Mouse (Mus musculus): Measurements from ENCODE around the gene Katnal1.

Gene Katnal1

DNA sequence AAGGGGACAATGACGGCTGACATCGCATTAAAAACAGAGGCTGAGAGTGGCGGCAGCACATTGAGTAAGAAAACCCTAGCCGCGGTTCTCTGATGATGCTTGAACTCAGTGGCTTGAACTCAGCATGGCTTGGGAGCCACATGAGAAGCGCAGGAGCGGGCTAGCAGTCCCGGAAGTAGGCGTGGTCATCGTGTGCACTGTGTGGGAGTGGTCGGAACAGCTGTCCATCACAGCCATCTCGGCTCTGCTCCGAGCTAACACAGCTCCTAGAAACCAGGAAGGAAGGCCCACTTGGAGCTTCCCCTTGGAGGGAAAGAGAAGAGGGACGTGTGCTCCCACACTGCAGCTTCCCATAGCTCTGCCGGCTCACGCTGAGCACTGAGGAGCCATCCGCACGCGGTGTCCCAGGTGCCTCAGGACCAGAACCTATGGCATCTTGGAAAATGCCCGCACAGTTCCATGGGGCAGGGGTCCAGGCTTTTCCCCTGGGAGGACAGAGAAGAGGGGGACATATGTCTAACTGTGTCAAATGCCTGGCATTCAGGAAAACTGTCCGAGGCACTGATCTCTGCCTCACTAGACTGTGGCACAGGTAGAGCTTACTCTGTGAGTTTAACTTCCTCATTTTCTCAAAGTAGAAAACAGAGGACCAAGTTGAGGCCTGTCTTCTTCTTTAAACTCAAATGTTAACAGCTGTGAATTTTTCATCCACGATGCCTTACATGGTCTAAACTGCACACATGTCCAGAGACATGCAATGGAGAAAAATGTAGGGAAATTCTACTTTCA, 43.1 kb downstream of the Katnal1 start:
- DNase-seq (ENCODE audit: low read depth, low spot score) = peak; percentile 76

DNA sequence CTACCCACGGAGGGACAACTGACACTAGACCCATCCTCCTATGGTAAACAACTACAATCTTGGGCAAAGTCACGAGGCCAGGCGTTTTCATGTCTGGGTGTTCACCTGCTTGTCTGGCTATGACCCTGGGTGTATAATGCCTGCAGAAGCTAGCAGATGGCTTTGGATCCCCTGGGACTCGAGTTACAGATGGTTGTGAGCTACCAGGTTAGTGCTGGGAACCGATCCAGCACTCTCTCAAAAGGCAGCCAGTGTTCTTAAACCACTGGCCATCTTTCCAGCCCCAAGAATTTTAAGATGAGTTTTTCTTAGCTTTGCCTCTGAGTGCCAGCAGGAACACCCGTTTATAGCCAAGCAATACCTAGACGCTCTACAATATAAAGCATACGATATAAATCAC, 45.4 kb downstream of the Katnal1 start:
- DNase-seq (ENCODE audit: low read depth, low spot score) = no peak

DNA sequence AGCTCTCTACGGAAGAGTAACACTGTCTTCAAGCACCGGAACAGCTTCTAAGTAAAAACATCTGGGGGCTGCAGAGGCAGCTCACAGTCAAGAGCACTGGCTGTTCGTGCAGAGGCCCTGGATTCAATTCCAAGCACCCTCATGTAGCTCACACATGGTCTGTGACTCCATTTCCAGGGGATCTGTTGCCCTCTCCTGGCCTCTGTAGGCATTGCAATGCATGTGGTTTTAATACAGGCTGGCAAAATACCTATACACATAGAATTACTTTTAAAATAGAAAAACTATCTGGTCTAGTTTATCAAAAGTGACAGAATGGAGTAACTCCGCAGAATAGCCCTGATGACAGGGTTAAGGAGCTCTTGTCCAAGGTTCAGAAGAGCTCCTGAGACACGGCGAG, 49.9 kb downstream of the Katnal1 start:
- DNase-seq (ENCODE audit: low read depth, low spot score) = no peak

DNA sequence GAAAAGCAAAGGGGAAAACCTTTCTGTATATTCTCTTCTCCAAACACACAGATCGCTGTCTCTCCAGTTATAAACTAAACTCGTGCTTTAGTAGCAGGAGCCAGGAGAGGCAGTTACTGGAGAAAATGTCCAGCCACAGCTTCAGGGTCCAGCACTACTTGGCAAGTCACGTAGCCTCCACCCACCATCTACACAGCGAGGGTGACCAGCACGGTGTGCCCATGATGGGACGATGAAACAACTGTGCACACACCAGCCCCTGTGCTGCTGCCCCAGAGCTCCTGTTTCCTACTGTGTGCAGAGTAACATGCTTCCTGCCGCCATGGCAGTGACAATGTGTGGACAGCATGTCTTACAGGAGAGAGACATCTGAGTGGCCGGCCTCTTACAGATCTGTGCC, 56.0 kb downstream of the Katnal1 start:
- no peak for DNase-seq (ENCODE audit: low read depth, low spot score)

DNA sequence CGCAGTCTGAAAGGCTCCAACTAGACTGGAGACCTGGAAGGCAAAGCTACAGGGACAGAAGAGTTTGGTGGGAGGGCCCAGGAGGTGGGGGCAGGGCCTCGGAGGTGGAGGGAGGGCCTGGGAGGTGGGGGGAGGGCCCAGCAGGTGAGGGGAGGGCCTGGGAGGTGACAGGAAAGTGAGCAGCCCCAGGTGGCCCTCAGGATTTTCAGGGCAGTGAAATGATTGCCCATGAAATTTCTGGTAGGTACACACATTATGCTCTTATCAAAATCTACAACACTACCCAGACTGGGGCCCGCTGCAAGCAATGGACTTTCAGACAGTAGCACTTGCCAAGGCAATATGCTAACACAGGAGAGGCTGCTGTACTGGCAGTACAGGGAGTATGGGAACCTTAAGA, 59.5 kb downstream of the Katnal1 start:
- no peak for DNase-seq (ENCODE audit: low read depth, low spot score)

DNA sequence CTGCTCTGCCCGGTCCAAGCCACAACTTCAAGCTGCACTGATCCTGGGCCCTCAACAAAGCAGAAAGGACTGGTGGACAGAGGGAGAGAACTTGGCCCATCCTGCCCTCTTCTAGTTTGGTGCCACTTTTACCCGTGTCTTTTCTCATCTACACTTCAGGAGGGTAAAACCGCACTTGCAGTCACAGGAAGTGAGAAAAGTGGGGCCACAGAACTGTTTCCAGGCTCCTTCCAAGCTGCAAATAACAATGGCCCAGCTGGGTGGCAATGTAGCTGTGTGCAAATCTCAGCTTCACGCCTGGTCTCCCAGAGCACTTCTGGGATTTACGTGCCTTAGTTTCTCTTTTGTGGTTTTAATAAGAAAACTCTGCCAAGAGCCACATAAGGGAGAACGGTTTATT, 61.4 kb downstream of the Katnal1 start:
- DNase-seq (ENCODE audit: low read depth, low spot score) = no peak

DNA sequence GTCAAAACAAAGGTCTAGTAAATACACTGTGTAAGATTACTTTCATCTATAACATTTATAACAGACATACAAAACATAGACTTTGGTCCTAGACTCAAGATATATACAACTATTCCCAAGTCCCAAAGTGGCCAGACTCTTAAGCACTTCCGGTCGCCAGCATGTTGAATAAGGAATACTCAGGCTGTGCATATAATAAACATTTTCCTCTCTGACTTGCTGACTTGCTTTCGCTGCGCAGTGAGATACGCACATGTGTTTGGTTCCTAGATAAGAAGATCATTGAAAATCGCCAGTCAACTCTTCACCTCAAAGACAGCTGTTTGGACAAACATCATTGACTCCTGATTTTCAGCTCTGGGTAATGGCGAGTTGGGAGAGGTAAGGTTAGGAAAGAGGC, 61.9 kb downstream of the Katnal1 start:
- DNase-seq (ENCODE audit: low read depth, low spot score) = no peak

DNA sequence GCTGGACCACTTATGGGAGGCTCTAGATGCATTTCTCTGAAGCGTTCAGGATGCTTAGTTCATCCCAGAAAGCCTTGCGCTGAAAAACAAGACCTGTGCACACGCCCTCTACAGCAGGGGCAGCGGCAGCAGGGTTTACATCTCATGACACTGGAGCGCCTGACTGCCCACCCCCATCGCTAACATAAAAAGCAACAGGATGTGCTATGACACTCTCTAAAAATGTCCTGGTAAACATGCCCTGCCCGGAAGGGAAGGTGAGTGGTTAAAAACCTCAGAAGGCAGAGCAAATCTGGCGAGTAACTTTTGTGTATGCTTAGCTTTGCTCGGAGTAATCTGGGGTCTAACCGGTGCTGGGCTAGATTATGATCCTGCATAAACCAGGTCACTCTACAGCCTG, 62.5 kb downstream of the Katnal1 start:
- DNase-seq (ENCODE audit: low read depth, low spot score) = no peak

DNA sequence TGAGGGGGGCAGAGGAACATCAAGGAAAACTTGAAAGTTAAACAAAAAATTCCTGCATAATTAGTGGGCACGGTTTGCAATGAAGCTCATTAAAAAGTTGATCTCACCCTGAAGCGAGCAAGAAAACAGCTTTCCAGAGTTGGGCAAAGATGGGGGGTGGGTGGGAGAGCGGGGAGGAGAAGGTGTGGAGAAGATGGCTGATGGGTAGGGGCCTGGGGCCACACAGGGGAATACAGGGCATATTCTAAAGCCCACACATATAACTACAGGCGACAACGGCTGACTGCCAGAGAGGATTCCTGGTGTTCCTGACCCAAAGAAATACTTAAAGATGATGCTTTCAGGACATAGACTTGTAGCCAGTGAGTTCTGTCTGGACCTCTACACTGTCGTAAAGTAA, 65.7 kb downstream of the Katnal1 start:
- DNase-seq (ENCODE audit: low read depth, low spot score) = no peak

DNA sequence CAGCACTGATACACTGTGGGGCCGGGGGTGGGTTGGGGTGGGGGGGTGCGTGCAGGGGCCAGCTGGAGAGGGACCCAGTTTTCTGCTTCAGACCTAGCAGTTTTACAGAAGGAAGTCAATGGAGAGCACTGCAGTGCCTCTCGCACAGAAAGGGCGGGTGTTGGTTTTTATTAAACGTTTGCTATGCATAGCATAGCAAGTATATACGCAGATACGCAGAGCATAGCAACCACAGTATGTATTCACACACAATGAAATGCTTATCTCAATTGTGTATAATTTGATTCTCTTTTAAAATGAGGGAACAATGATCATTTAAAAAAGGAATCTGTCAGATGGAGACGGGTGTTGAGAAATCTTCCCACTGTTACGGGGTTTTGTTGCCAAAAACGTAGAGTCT, 66.3 kb downstream of the Katnal1 start:
- DNase-seq (ENCODE audit: low read depth, low spot score) = no peak

DNA sequence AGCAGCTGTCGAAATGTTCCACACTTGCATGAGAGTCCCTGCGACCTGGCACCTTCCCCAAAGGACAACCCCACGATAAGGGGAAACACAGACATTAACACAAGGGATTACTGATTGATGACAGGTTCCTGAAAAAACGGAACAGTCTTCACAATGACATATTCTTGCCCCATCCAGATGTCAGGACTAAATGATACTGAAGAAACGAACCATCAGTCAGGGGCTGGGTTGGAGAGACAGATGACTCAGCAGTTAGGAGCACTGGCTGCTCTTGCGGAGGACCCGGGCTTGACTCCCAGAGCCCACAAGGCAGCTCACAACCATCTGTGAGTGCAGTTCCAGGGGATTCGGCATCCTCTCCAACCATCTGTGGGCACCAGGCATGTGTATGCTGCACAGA, 67.0 kb downstream of the Katnal1 start:
- no peak for DNase-seq (ENCODE audit: low read depth, low spot score)

DNA sequence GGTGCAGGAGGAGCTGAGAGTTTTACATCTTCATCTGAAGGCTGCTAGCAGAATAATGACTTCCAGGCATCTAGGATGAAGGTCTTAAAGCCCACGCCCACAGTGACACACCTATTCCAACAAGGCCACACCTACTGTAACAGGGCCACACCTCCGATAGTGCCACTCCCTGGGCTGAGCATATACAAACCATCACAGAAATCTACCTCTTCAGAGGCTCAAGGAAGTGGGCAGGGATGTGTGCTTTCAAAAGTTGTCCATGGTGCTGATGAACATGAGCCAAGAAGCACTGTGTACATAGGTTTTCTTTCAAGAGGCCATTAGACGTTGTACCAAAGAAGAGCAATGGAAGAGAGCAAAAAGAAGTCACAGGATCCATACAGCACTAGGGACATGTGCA, 71.6 kb downstream of the Katnal1 start:
- DNase-seq (ENCODE audit: low read depth, low spot score) = peak; percentile 34

DNA sequence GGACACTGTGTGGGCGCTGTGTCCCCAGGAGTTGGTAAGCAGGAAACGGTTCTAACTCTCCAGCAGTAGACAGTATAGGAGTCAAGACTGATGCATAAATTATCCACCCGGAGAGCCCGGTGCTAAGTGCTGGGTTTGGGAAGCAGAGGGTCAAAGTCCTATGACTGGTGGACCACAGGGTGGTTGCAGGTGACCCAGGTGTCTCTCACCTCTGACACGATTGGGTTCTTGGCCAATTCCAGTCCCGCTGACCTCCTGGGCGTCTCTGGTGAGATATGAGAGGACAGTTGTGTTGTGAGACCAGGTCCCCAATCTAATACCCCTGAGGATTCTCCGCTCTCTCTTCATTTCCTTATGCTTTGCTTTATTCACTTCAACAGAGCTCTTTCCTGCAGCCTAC, 74.1 kb downstream of the Katnal1 start:
- DNase-seq (ENCODE audit: low read depth, low spot score) = no peak

DNA sequence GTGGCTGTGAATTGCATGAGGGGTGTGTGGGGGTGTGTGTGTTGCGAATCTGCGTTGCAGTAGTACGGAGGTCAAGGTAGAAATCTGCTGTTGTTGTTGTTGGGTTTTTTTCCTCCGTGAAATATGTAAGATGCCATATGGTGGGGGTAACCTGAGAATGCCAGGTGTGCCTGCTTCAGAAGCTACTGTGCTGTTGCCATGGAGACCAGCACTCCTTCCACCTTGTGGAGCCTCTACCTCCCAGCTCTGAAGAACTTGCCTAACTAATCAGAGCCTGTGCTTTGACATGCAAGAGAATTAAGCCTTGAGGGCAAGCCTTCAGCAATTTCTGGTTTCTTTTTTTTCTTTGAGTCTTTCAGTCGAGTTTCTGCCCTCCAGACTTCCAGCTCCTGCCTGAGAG, 75.0 kb downstream of the Katnal1 start:
- DNase-seq (ENCODE audit: low read depth, low spot score) = no peak

DNA sequence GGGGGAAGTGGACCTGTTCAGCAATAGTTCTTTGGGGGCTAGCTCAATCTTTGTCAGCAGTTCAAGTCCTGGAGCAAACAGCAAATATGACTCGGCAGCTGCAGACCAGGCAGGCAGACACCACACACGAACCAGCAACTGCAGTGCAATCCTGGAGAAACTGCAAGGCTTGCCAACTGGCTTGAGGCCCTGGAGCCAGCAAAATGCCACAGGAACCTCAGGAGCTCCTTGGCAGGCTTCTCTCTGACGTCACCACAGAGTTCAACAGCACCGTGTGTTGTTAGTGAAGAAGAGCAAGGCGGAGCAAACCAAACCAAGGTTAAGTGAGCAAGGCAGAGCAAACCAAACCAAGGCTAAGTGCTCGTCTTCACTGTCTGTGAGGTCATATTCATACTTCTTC, 79.6 kb downstream of the Katnal1 start:
- no peak for DNase-seq (ENCODE audit: low read depth, low spot score)

DNA sequence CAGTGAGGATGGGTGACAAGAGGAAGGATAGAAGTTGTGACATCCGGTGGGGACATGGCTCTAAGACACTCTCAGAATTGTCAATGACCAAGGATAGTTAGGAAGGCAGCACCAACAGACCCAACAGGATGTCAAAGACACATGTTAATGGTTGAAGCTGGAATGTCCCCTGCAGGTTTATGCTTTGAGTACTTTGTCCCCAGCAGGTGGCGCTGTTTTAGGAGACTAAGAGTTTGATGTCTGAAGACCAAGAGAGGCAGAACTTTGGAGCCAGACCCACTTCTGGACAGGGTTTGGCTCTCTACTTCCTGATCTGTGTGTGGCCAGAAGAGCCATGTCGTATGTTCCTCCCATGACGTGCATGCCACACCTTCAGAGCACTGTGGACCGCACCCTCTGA, 82.1 kb downstream of the Katnal1 start:
- DNase-seq (ENCODE audit: low read depth, low spot score) = no peak

DNA sequence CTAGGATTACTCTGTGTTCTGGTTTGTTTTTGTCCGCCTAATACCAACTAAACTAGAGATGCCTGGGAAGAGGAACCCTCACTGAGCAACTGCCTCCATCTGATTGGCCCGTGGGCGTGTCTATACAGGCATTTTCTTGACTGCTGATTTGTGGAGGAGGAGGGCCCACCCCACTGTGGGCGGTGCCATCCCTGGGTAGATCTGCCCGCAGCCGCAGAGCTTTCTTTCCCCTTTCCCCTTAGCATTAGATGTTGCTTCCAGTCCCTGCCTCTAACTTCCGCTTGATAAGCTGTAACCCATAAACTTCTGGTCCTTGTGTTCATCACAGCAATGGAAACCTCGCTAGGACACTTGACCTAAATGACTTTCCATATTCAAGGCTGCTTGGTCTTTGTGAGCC, 92.1 kb downstream of the Katnal1 start:
- peak; percentile 40 for DNase-seq (ENCODE audit: low read depth, low spot score)

DNA sequence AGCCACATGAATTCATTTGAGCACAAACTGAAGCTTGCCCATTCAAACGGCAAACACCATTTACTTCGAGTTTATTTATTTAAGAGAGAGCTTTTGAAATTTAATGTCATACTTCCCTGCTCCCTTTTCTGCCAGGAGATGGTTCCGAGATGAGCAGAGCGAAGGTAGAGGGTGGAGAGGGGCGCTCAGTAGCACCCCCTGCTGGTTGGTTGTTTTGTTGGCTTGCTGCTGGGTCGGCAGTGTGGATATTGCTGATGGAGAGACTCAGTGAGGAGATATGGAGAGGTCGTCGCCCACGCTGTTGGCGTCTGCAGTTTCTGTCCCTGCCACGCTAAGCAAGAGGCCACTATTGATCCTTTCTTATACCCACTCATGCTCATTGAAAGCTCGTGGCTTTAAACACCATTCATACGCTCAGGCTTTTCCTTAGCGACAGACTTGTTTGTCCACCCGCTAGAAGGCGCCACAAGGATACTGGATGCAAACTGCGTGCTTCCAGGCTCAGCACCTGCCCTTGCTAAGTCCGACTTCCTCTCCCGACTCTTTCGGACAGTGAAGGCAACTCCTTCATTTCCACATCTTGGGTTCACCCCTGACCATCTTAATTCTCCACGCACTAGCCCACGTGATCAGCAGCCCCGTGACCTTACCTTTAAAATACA, 97.4 kb downstream of the Katnal1 start:
- DNase-seq (ENCODE audit: low read depth, low spot score) = peak; percentile 85

DNA sequence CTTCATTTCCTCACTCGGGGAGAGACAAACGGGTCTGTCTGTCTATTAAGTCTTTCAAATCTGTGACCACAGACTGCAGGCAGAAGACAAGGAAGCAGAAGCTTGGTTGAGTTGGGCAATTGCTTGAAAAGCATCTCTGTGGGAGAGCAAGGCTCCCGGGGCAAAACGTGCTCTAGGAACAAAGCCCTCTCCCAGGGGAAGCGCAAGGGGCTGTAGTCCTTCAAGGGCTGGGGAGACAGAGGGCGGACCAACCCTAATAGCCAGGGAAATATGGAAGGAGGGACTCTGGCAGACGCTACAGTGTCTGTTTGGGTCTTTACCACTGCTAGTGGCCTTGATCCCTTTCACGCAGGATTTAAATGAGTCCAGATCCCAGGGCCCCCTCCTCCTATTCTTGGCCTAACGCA, 98.0 kb downstream of the Katnal1 start:
- DNase-seq (ENCODE audit: low read depth, low spot score) = peak; percentile 22

DNA sequence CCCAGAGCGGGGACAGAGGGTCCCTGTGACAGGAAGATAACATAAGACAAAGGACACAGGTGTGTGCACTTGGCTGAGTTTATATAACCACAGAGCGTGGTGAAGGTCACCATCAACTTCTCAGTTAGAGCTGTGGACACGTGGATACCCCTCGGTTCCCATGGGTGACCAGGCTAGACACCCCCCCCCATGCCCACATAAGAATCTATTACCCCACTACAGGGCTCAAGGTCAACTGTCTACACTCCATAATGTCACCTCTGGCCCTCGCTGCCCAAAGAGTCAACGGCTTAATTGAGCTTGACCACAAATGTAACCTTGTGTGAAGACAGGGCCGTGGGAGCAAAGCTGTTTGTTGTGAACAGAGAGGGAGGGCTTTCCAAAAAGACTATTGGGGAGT, 103.4 kb downstream of the Katnal1 start:
- no peak for DNase-seq (ENCODE audit: low read depth, low spot score)

DNA sequence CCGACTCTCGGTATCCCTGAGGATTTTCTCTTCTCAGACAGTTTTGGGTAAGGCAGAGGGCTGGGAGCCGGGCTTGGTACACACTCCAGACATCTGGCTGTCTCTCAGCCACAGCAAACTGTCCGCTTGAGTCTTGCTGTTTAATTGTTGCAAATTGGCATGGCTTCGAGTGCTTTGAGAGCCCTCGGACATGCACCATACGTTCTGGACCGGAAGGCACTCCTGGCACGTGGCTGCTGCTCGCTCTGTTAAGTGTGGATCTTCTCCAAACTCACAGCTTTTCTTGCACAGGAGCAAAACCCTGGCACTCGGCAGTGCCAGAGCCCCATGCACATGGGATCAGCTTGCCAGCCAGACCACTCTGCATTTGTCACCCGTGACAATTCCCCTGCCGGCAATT, 106.3 kb downstream of the Katnal1 start:
- DNase-seq (ENCODE audit: low read depth, low spot score) = no peak

All from mesoderm, embryonic 11.5 days (tissue).